Mouse (Mus musculus): ENCODE measurements around the gene Flrt1. TPM values are rescaled to one million over a fixed set of nuclear protein-coding genes. Genes with fewer than 3 reads are reported as not detected.

The Flrt1 gene
- polyA plus RNA-seq, 1 experiment: not detected

- 49% methylated on average over 14 of the region's 14 CpGs for WGBS
- Histone ChIP-seq H3K27ac (ENCODE audit: control insufficient read depth, insufficient read depth, low read depth, low read length, poor library complexity) (no peak overlapping the region), H3K4me3 (replicated peaks; ENCODE audit: control insufficient read depth, low read depth, low read length) (no peak overlapping the region), H3K4me1 (ENCODE audit: control insufficient read depth, insufficient read depth, low read length) (peaks cover 14% of the 10 kb centered on the region)
- no peak for TF ChIP-seq CTCF (IDR thresholded peaks at IDR 0.05; ENCODE audit: control insufficient read depth, insufficient read depth, low read length)
- no peak for TF ChIP-seq POLR2A (IDR thresholded peaks at IDR 0.05; ENCODE audit: borderline replicate concordance, control insufficient read depth, low read depth, low read length)
These were observed 8.0 kb upstream of the Flrt1 start for GRCm38 (mm10) chr19:7113574-7113973.

GRCm38 (mm10) chr19:7112628-7113027 is 7.1 kb upstream of the Flrt1 start:
- peaks cover 12% of the 10 kb centered on the region for H3K4me1 ChIP-seq (ENCODE audit: control insufficient read depth, insufficient read depth, low read length)
- TF ChIP-seq POLR2A (IDR thresholded peaks at IDR 0.05; ENCODE audit: borderline replicate concordance, control insufficient read depth, low read depth, low read length) (no peak), CTCF (IDR thresholded peaks at IDR 0.05; ENCODE audit: control insufficient read depth, insufficient read depth, low read length) (no peak)
- H3K4me3 ChIP-seq (replicated peaks; ENCODE audit: control insufficient read depth, low read depth, low read length): no peak overlapping the region
- no peak overlapping the region for H3K27ac ChIP-seq (ENCODE audit: control insufficient read depth, insufficient read depth, low read depth, low read length, poor library complexity)
- 81% methylated on average over 3 of the region's 3 CpGs for WGBS

GRCm38 (mm10) chr19:7111710-7112109 is 6.2 kb upstream of the Flrt1 start:
- Histone ChIP-seq H3K27ac (ENCODE audit: control insufficient read depth, insufficient read depth, low read depth, low read length, poor library complexity) (no peak overlapping the region), H3K4me3 (replicated peaks; ENCODE audit: control insufficient read depth, low read depth, low read length) (no peak overlapping the region), H3K4me1 (ENCODE audit: control insufficient read depth, insufficient read depth, low read length) (peaks cover 8% of the 10 kb centered on the region)
- TF ChIP-seq POLR2A (IDR thresholded peaks at IDR 0.05; ENCODE audit: borderline replicate concordance, control insufficient read depth, low read depth, low read length) (no peak), CTCF (IDR thresholded peaks at IDR 0.05; ENCODE audit: control insufficient read depth, insufficient read depth, low read length) (no peak)
- WGBS: 92% methylated on average over 4 of the region's 4 CpGs

- H3K4me1 ChIP-seq (ENCODE audit: control insufficient read depth, insufficient read depth, low read length): peaks cover 7% of the 10 kb centered on the region; the same call in 1 of the 2 replicates
- no peak for TF ChIP-seq CTCF (IDR thresholded peaks at IDR 0.05; ENCODE audit: control insufficient read depth, insufficient read depth, low read length)
- no peak for TF ChIP-seq POLR2A (IDR thresholded peaks at IDR 0.05; ENCODE audit: borderline replicate concordance, control insufficient read depth, low read depth, low read length)
These were observed 5.8 kb upstream of the Flrt1 start for GRCm38 (mm10) chr19:7111309-7111708.

DNA sequence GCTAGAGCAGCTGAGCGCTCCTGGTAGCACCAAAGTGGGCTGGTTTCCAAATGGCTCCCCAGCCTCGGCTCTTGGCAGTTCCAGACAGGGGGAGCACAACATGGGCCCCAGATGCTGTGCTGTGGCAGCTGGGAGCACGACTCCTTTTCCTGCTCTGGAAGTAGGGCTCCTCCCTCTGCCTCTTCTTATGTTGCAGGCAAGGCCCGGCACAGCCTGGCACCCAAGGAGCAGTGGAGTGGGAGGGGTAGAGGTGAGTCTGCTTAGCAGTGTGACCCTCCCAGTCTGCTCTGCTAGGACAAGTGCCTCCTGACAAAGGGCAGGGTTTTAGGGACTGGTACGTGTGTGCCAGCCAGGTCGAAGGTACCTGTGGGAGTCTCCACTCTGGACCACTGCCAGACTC is 5.3 kb upstream of the Flrt1 start:
- Histone ChIP-seq H3K27ac (ENCODE audit: control insufficient read depth, insufficient read depth, low read depth, low read length, poor library complexity) (no peak overlapping the region), H3K4me3 (replicated peaks; ENCODE audit: control insufficient read depth, low read depth, low read length) (no peak overlapping the region), H3K4me1 (ENCODE audit: control insufficient read depth, insufficient read depth, low read length) (peaks cover 4% of the 10 kb centered on the region; the same call in 1 of the 2 replicates)
- 84% methylated on average over 6 of the region's 6 CpGs for WGBS
- no peak for TF ChIP-seq CTCF (IDR thresholded peaks at IDR 0.05; ENCODE audit: control insufficient read depth, insufficient read depth, low read length)
- TF ChIP-seq POLR2A (IDR thresholded peaks at IDR 0.05; ENCODE audit: borderline replicate concordance, control insufficient read depth, low read depth, low read length): no peak

More at GRCm38 (mm10) chr19:7111309-7111708, 5.8 kb upstream of the Flrt1 start:
- H3K4me3 ChIP-seq (replicated peaks; ENCODE audit: control insufficient read depth, low read depth, low read length): no peak overlapping the region
- H3K27ac ChIP-seq (ENCODE audit: control insufficient read depth, insufficient read depth, low read depth, low read length, poor library complexity): no peak overlapping the region
- WGBS: 89% methylated on average over 6 of the region's 6 CpGs

- no peak overlapping the region for H3K4me3 ChIP-seq (replicated peaks; ENCODE audit: control insufficient read depth, low read depth, low read length)
- 56% methylated on average over 5 of the region's 5 CpGs for WGBS
- peaks cover 4% of the 10 kb centered on the region; the same call in 1 of the 2 replicates for H3K4me1 ChIP-seq (ENCODE audit: control insufficient read depth, insufficient read depth, low read length)
- H3K27ac ChIP-seq (ENCODE audit: control insufficient read depth, insufficient read depth, low read depth, low read length, poor library complexity): no peak overlapping the region
- TF ChIP-seq CTCF (IDR thresholded peaks at IDR 0.05; ENCODE audit: control insufficient read depth, insufficient read depth, low read length) (no peak), POLR2A (IDR thresholded peaks at IDR 0.05; ENCODE audit: borderline replicate concordance, control insufficient read depth, low read depth, low read length) (no peak)
These were observed 4.6 kb upstream of the Flrt1 start for GRCm38 (mm10) chr19:7110097-7110496.

GRCm38 (mm10) chr19:7108114-7108905 is 2.8 kb upstream of the Flrt1 start:
- TF ChIP-seq POLR2A (IDR thresholded peaks at IDR 0.05; ENCODE audit: borderline replicate concordance, control insufficient read depth, low read depth, low read length): no peak
- peak; percentile 38; the same call in 1 of the 2 replicates for TF ChIP-seq CTCF (IDR thresholded peaks at IDR 0.05; ENCODE audit: control insufficient read depth, insufficient read depth, low read length)
- Histone ChIP-seq H3K4me1 (ENCODE audit: control insufficient read depth, insufficient read depth, low read length) (no peaks in the 10 kb centered on the region; the same call in 1 of the 2 replicates), H3K27ac (ENCODE audit: control insufficient read depth, insufficient read depth, low read depth, low read length, poor library complexity) (no peak overlapping the region), H3K4me3 (replicated peaks; ENCODE audit: control insufficient read depth, low read depth, low read length) (no peak overlapping the region)
- WGBS: 46% methylated on average over 6 of the region's 6 CpGs

DNA sequence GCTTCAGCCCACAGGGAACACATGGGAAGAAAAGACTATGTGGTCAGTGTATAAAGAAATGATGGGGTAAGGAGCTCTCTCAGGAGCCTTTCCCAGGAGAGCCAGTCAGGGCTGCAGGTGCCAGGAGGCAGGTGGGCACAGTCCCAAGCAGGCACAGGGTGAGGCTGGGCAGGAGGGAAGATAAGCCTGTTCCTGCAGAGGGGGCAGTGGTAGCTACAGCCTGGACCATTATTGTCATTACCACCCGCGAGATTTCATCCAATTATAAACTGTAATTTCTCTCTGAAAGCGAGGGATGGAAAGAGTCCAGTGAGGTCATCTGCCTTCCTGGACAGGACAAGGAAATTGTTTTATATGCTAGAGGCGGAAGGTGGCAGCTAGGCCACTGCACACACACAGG is 1.6 kb upstream of the Flrt1 start:
- H3K4me3 ChIP-seq (replicated peaks; ENCODE audit: control insufficient read depth, low read depth, low read length): no peak overlapping the region
- WGBS: 82% methylated on average over 4 of the region's 4 CpGs
- no peak for TF ChIP-seq CTCF (IDR thresholded peaks at IDR 0.05; ENCODE audit: control insufficient read depth, insufficient read depth, low read length)
- TF ChIP-seq POLR2A (IDR thresholded peaks at IDR 0.05; ENCODE audit: borderline replicate concordance, control insufficient read depth, low read depth, low read length): no peak
- H3K27ac ChIP-seq (ENCODE audit: control insufficient read depth, insufficient read depth, low read depth, low read length, poor library complexity): no peak overlapping the region
- H3K4me1 ChIP-seq (ENCODE audit: control insufficient read depth, insufficient read depth, low read length): no peaks in the 10 kb centered on the region; the same call in 1 of the 2 replicates

All from bone marrow, adult 2 months (tissue).